Mouse (Mus musculus): ENCODE results near the gene Syne1. TPM values are rescaled to one million over a fixed set of nuclear protein-coding genes. Genes with fewer than 3 reads are reported as not detected.
A peak's percentile ranks its signal among the peaks of the same experiment; 100 is the strongest.
"Not testable (repeated sequence)": the region's sequence is repeated elsewhere in the genome, so short reads cannot be mapped to it uniquely, and the experiment has no call there.

The Syne1 gene
- total and polyA plus RNA-seq, 2 experiments from 2014 or later, result 18.7 to 93.3 TPM

- ATAC-seq, result no peak
- Histone ChIP-seq H3K4me2 (ENCODE audit: low read depth, low read length) (no peak overlapping the region), H3K4me1 (ENCODE audit: insufficient read depth, low read length) (no peaks in the 10 kb centered on the region), H3K27me3 (ENCODE audit: insufficient read depth, low read length) (no peaks in the 10 kb centered on the region), H3K4me3 (ENCODE audit: low read length) (no peak overlapping the region), H3K9ac (replicated peaks; ENCODE audit: low read length) (no peak overlapping the region), H3K27ac (no peak overlapping the region), H3K36me3 (ENCODE audit: insufficient read depth, low read length) (no peaks in the 10 kb centered on the region), H3K9me3 (ENCODE audit: low read length) (no peaks in the 10 kb centered on the region)
- 77% methylated on average over 3 of the region's 3 CpGs for WGBS
- no peak for TF ChIP-seq CTCF (IDR thresholded peaks at IDR 0.05; ENCODE audit: low read depth)
- DNase-seq (ENCODE audit: low spot score), result no peak
Measured at GRCm38 (mm10) chr10:5511403-5511802, 39.9 kb downstream of the Syne1 start.

GRCm38 (mm10) chr10:5507478-5507877 is 43.8 kb downstream of the Syne1 start:
- H3K4me1 ChIP-seq (ENCODE audit: insufficient read depth, low read length), result no peaks in the 10 kb centered on the region
- H3K9ac ChIP-seq (replicated peaks; ENCODE audit: low read length), result no peak overlapping the region
- DNase-seq (ENCODE audit: low spot score), result no peak
- H3K4me2 ChIP-seq (ENCODE audit: low read depth, low read length), result no peak overlapping the region
- no peaks in the 10 kb centered on the region for H3K27me3 ChIP-seq (ENCODE audit: insufficient read depth, low read length)
- no peaks in the 10 kb centered on the region for H3K9me3 ChIP-seq (ENCODE audit: low read length)
- H3K36me3 ChIP-seq (ENCODE audit: insufficient read depth, low read length), result no peaks in the 10 kb centered on the region
- H3K27ac ChIP-seq, result no peak overlapping the region
- whole genome bisulfite sequencing, result 67% methylated on average over 2 of the region's 2 CpGs
- TF ChIP-seq CTCF (IDR thresholded peaks at IDR 0.05; ENCODE audit: low read depth), result no peak
- ATAC-seq, result no peak
- H3K4me3 ChIP-seq (ENCODE audit: low read length), result no peak overlapping the region

- no peak overlapping the region for H3K9ac ChIP-seq (replicated peaks; ENCODE audit: low read length)
- no peaks in the 10 kb centered on the region for H3K9me3 ChIP-seq (ENCODE audit: low read length)
- H3K36me3 ChIP-seq (ENCODE audit: insufficient read depth, low read length), result no peaks in the 10 kb centered on the region
- no peaks in the 10 kb centered on the region for H3K4me1 ChIP-seq (ENCODE audit: insufficient read depth, low read length)
- H3K4me2 ChIP-seq (ENCODE audit: low read depth, low read length), result no peak overlapping the region
- DNase-seq (ENCODE audit: low spot score), result no peak
- WGBS, result 72% methylated on average over 3 of the region's 3 CpGs
- H3K4me3 ChIP-seq (ENCODE audit: low read length), result no peak overlapping the region
- H3K27ac ChIP-seq, result no peak overlapping the region
- no peak for TF ChIP-seq CTCF (IDR thresholded peaks at IDR 0.05; ENCODE audit: low read depth)
- H3K27me3 ChIP-seq (ENCODE audit: insufficient read depth, low read length), result no peaks in the 10 kb centered on the region
- no peak for ATAC-seq
Measured at GRCm38 (mm10) chr10:5504761-5505160, 46.5 kb downstream of the Syne1 start.

- 79% methylated on average over 3 of the region's 3 CpGs for WGBS
- ATAC-seq, result no peak
- no peaks in the 10 kb centered on the region for H3K36me3 ChIP-seq (ENCODE audit: insufficient read depth, low read length)
- DNase-seq (ENCODE audit: low spot score), result no peak
- H3K4me1 ChIP-seq (ENCODE audit: insufficient read depth, low read length), result no peaks in the 10 kb centered on the region
- no peak overlapping the region for H3K9ac ChIP-seq (replicated peaks; ENCODE audit: low read length)
- H3K4me2 ChIP-seq (ENCODE audit: low read depth, low read length), result no peak overlapping the region
- no peaks in the 10 kb centered on the region for H3K9me3 ChIP-seq (ENCODE audit: low read length)
- no peak overlapping the region for H3K4me3 ChIP-seq (ENCODE audit: low read length)
- TF ChIP-seq CTCF (IDR thresholded peaks at IDR 0.05; ENCODE audit: low read depth), result no peak
- H3K27me3 ChIP-seq (ENCODE audit: insufficient read depth, low read length), result no peaks in the 10 kb centered on the region
- no peak overlapping the region for H3K27ac ChIP-seq
Measured at GRCm38 (mm10) chr10:5503909-5504308, 47.4 kb downstream of the Syne1 start.

GRCm38 (mm10) chr10:5499684-5500369 is 51.5 kb downstream of the Syne1 start:
- H3K9me3 ChIP-seq (ENCODE audit: low read length); H3K4me1 ChIP-seq (ENCODE audit: insufficient read depth, low read length); H3K9ac ChIP-seq (replicated peaks; ENCODE audit: low read length); H3K27me3 ChIP-seq (ENCODE audit: insufficient read depth, low read length); H3K4me3 ChIP-seq (ENCODE audit: low read length); H3K4me2 ChIP-seq (ENCODE audit: low read depth, low read length); H3K27ac ChIP-seq; H3K36me3 ChIP-seq (ENCODE audit: insufficient read depth, low read length): not testable (repeated sequence)
- WGBS, result 75% methylated on average over 6 of the region's 6 CpGs
- peak; percentile 57 for DNase-seq (ENCODE audit: low spot score)
- ATAC-seq, result peak; percentile 66; the same call in 1 of the 2 replicates

- TF ChIP-seq CTCF (IDR thresholded peaks at IDR 0.05; ENCODE audit: low read depth), result no peak
- Histone ChIP-seq H3K4me3 (ENCODE audit: low read length) (no peak overlapping the region), H3K9ac (replicated peaks; ENCODE audit: low read length) (no peak overlapping the region), H3K4me2 (ENCODE audit: low read depth, low read length) (no peak overlapping the region), H3K9me3 (ENCODE audit: low read length) (no peaks in the 10 kb centered on the region), H3K27me3 (ENCODE audit: insufficient read depth, low read length) (no peaks in the 10 kb centered on the region), H3K4me1 (ENCODE audit: insufficient read depth, low read length) (no peaks in the 10 kb centered on the region), H3K36me3 (ENCODE audit: insufficient read depth, low read length) (no peaks in the 10 kb centered on the region), H3K27ac (no peak overlapping the region)
- DNase-seq (ENCODE audit: low spot score) (no peak), ATAC-seq (no peak)
- WGBS, result 65% methylated on average over 2 of the region's 2 CpGs
Measured at GRCm38 (mm10) chr10:5497859-5498258, 53.4 kb downstream of the Syne1 start.

- Histone ChIP-seq H3K9ac (replicated peaks; ENCODE audit: low read length) (no peak overlapping the region), H3K4me2 (ENCODE audit: low read depth, low read length) (no peak overlapping the region), H3K27me3 (ENCODE audit: insufficient read depth, low read length) (no peaks in the 10 kb centered on the region), H3K36me3 (ENCODE audit: insufficient read depth, low read length) (no peaks in the 10 kb centered on the region), H3K4me1 (ENCODE audit: insufficient read depth, low read length) (no peaks in the 10 kb centered on the region; the same call in 1 of the 2 replicates), H3K4me3 (ENCODE audit: low read length) (no peak overlapping the region), H3K9me3 (ENCODE audit: low read length) (no peaks in the 10 kb centered on the region), H3K27ac (no peak overlapping the region)
- TF ChIP-seq CTCF (IDR thresholded peaks at IDR 0.05; ENCODE audit: low read depth), result no peak
- WGBS, result 75% methylated on average over 9 of the region's 9 CpGs
- DNase-seq (ENCODE audit: low spot score), result no peak
- no peak for ATAC-seq
Measured at GRCm38 (mm10) chr10:5491050-5491449, 60.2 kb downstream of the Syne1 start.
